Mouse (Mus musculus) right cerebral cortex, postnatal 14 days (tissue): ENCODE results near the gene Mtrr.

Source experiments
- DNase-seq: peaks from one replicate; pipeline ENCODE4 v3.0.0; 2022

Gene Mtrr

DNA sequence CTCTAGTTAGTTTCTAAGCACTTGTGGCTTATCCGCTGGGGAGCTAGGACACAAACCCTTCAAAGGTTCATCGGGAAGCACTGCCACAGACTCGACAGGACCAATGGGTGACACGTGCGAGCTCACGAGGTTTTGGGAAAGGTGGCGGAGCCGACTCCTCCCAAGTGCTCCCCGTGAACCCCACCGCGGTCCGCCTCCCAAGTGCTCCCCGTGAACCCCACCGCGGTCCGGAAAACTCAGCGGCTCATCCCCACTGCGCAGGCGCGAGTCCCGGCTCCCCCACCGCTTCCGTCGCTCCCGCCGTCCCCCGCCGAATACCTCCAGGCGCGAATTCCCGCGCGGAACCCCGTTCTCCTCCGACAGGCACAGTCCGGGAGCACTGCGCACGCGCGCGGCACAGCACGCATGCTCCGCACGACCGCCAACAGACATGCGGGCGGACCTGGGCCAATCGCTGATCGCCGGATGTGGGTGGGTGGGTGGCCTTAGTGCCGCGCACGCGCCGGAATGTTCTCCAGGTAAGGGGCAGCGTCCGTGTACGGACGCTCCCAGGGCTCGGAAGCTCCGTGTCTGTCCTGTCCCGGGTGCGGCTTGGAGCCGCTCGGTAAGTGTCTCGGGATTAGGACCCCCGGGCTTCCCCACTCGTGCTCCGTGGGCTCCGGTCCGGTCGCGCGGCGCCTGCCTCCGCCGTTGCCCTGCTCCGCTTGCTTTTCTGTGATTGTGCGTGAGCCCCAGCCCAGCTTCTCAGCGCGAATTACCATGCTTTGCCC is at the start of gene Mtrr, which contains the start of gene Fastkd3:
Mtrr (minus strand) TSS at position 403 of the 770 bp plus-strand sequence.
Fastkd3 (plus strand) TSS at position 488 of the 770 bp plus-strand sequence.
- DNase-seq = peak; percentile 100

GRCm38 (mm10) chr13:68627041-68627440 is 45.1 kb upstream of the Mtrr start:
- DNase-seq = no peak

DNA sequence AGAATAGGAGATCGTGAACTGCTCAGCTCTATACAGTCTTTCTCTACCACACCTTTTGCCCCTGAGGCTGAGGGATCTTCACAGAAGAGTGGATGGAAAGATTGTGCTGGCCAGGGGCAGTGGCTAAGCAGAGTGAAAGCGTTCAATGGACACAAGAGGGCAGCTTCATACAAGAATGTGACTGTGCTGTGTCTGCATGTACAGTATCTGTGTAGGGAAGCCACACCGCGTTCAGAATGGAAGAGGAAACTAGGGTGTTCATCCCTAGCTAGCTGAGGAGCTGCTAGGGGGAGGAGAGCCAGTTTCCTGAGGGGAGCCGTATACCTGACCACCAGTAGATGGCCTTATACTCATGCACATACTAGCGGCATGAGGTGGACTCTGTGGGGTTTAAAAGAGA is 40.8 kb upstream of the Mtrr start:
- peak; percentile 37 for DNase-seq

DNA sequence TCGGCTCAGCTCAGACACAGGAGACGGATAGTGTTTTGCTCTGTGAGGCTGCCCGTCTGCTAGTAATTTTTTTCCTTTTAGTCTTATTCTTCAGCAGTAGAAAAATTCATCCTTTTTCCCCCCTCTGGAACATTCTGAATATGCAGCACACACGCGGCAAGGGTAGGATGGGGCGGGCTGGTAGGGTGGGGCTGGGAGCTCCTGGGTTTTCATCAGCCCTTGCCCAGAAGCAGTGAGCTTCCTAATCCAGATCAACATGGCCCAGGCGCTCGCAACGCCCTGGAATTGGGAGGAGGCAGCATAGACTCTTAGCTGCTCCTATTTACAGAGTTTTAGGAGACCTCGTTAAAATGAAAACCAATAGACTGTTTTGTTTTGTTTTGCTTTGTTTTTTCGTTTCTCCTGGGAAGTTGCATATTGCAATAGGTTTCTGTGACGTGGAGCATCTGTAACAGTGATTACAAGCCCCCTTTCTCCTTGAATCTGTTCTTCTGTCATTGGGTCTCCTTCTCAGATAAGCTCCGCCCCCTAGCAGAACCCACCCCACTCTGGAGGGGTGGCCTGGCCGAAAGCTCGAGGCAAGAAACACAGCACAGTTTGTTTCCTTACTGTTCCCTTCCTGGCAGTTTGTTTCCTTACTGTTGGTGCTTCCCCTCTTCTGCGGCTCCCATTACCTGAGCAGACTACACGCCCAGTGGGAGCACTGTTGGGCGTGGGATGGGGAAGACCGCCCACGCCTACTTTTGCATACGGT is 25.9 kb upstream of the Mtrr start:
- DNase-seq = no peak

GRCm38 (mm10) chr13:68605689-68606126 is 23.8 kb upstream of the Mtrr start:
- no peak for DNase-seq

- no peak for DNase-seq
These were observed 21.1 kb upstream of the Mtrr start for GRCm38 (mm10) chr13:68603085-68603484.

DNA sequence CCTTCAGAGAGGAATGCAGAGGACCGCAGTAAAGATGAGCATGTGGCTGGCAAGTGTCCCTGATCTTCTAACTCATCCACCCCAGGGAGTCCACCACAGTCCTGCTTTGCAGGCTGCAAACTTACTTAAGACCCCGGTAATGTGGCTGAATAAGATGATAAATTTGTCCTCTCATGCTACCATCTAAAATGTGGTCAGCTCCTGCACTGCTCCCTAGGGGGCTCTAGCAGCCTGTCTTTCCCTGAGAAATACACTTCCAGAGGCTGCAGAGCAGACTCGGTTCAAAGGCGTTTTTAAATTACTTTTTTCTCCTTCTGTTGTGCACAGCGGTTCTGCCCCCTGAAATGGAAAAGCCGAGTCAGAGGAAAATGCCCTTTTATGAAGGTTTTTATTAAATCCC is 19.2 kb upstream of the Mtrr start:
- no peak for DNase-seq

GRCm38 (mm10) chr13:68598953-68599352 is 17.0 kb upstream of the Mtrr start:
- DNase-seq = no peak

GRCm38 (mm10) chr13:68597667-68598066 is 15.7 kb upstream of the Mtrr start:
- no peak for DNase-seq

DNA sequence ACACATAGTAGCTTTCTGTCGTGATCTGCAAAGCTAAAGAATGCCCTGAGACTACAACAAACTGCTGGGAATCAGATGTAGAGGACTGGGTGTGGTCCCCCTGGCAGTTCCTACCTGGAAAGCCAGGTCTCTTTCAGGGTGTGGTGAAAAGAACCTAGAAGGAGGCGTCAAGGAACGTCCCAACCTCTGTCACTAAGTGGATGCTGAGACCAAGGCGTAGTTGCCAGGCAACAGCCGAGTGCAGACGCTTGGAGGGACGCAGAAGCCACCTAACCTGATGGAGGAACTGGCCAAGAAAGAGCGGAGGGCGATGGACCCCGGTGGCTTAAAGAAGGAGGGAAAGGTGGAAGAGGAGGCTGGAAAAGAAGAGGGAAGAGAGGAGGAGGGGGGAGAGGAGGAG is 15.2 kb upstream of the Mtrr start, which contains the start of gene 1700001L19Rik:
1700001L19Rik (plus strand) TSS at position 223 of the 400 bp plus-strand sequence.
- no peak for DNase-seq

- DNase-seq = no peak
These were observed 11.8 kb upstream of the Mtrr start for GRCm38 (mm10) chr13:68593797-68594196.

DNA sequence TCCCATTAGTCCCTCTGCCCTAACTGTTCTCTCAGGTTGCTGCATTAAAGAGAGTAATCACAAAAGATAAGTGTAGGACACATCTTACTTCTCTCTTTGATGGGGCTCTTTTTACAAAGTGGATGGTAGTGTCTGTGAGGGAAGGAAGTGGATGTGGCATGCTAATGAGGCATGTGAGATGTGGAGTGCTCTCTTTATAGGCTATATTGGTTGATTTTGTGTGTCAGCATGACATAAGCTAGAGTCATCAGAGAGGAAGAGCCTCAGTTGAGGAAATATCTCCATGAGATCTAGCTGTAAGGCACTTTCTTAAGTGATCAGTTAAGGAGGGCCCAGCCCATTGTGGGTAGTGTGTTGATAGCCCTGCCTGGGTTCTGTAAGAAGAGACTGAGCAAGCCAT is 6.4 kb upstream of the Mtrr start:
- DNase-seq = no peak

- DNase-seq = no peak
These were observed 3.5 kb upstream of the Mtrr start for GRCm38 (mm10) chr13:68585441-68585840.

DNA sequence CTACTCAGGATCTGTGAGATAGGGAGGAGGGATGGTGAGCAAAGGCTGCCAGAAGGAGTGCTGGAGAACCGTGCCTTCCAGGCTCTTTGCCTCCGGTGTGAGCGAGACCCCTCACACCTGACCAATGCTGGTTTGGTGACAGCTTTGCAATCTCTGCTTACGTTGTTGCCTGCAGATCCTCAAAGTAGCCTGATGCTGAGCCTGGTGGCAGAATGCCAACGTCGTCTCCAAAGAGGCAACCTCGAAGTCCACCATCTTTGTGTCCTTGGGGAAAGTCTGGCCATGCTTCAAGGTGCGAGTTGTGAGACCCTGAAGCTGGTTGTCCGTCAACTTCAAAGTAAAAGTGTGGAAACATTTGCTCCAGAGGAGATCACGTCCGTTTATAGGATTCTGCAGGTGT is 2.0 kb upstream of the Mtrr start:
- no peak for DNase-seq

DNA sequence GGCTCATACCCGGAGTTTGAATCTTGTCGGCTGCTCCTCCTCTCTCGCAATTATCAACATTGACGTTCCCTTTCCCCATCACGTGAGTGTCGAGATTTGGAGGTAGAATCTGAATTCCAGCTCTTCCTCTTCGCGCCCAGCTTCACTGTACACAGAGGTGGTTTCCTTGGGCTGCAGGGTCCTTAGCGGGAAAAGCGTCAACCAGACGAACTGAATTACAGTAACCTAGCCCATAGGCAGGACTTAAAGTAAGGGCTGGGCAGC is 500 bp upstream of the Mtrr start:
- DNase-seq = no peak

DNA sequence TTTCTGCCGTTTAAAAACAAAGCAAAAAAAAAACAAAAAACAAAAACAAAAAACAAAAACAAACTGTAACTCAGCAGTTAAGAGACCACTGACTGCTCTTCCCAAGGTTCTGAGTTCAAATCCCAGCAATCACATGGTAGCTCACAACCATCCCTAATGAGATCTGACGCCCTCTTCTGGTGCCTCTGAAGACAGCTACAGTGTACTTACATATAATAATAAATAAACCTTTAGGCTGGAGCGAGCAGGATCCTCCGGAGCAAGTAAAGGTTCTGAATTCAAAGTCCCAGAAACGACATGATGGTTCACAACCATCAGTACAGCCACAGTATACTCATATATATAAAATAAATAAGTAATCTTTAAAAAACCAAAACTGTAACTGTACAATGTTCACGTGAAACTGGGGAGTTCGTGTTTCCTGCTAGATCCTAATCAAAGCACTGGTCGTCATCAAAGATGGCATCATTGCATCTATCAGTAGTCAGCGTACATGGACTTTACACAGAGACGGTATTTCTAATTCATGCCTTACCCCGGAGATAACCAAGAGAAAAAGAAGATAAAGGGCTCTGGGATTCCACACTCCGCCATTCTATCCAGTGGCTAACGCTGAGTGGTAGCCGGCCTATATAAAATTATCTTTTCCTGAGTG is 736 bp downstream of the Mtrr start:
- no peak for DNase-seq

DNA sequence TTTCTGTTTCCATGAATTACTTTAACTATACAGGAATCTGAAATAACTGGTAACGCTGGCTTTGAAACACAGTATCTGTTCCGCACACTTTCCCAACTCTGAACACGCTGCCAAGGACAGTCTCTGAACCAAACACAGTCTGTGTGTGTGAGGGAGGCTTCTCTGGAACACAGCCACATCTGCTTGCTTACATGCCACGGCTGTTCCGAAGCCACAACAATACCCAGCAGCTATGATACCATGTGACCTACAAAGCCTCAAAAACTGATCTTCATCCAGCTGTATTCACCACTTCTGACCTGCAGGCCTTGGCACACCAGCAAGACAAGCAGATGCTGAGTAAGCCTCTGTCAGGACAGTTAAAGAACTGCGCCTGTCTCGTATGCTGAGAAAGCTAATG is 4.0 kb downstream of the Mtrr start:
- DNase-seq = peak; percentile 34

GRCm38 (mm10) chr13:68574398-68574797 is 7.6 kb downstream of the Mtrr start:
- DNase-seq = no peak

DNA sequence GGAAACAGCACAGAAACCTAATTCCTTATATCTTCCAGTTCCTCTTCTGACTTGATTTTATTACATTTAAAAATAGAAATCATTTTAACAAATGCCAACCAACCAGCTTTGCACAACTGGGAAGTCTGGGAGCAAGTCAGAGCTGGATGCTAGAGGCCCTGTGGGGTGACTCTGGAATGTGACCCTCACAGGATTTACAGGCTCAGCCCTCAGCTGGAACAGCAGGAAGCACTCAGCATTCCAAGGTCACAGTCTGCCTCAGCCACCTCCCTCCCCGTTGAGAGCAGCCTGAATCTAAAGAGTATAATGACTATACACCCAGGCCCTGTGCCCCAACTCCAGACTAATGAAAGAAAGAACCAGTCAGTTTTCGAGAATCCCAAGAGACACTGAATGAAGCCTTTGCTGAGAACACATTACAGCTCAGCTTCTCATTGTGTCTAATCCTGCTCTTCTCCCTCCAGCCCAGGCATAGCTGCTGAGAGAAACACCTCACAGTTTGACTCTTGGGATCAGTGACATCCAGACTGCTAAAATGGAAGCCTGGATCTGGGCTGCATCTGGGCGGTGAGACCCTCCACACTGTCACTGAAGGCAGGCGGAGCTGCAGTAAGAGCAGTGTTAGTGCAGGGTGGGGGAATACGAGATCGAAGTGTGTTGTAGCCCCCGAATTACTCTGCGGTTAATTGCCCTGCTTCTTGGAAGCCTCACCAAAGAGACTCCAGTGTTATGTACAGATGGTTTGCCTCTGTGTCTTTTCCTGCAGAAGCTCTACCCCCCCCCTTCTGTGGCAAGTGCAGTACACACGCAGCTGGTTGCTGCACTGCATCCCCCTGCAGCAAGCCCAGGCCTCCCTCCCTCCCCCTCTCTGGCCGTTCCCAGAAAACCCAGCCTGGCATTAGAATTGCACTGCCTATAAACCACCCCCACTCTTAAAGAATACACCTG is 8.7 kb downstream of the Mtrr start:
- no peak for DNase-seq

GRCm38 (mm10) chr13:68572247-68572646 is 9.7 kb downstream of the Mtrr start:
- DNase-seq = no peak

DNA sequence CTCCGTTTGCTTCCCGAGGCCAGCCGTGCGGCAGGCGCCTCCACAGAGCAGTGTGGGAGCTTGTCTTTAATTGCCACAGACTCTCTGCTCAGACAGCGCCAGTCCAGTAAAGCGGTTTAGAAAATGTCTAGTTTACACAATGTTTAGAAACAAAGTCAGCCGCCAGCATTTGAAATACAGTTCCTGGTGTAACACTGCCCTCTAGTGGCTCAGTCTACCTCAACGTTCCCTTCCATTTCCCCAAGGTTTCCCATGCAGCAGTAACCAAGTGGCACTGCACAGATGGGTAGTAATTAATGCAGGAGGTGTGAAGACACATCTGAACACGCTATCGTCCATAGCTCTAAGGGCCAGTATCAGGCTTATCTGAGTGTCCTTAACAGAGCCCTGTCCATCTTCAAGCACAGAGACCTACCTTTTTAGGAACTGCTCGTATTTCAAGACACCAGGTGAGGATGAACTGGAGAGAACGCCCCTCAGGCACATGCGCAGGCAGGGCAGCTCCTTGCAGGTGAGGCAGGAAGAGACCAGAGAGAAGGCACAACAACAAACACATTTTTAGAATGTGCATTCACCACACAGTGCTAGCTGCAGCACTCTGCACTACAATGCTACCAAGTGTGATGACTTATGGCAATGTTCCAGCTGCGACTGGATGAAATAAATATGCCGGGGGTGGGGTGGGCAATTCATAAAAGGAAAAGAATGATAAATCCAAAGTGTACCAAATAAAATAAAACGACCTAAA is 12.2 kb downstream of the Mtrr start:
- DNase-seq = peak; percentile 50

GRCm38 (mm10) chr13:68568548-68568947 is 13.4 kb downstream of the Mtrr start:
- no peak for DNase-seq
